Mouse (Mus musculus): Measurements from ENCODE around the gene Naa50. TPM values are rescaled to one million over a fixed set of nuclear protein-coding genes. Genes with fewer than 3 reads are reported as not detected.

Gene Naa50
- polyA plus RNA-seq (2016; fragmentation: Nextera tagmentation; extraction: Ambion mirVana): 101 and 126 TPM in 2 replicates

DNA sequence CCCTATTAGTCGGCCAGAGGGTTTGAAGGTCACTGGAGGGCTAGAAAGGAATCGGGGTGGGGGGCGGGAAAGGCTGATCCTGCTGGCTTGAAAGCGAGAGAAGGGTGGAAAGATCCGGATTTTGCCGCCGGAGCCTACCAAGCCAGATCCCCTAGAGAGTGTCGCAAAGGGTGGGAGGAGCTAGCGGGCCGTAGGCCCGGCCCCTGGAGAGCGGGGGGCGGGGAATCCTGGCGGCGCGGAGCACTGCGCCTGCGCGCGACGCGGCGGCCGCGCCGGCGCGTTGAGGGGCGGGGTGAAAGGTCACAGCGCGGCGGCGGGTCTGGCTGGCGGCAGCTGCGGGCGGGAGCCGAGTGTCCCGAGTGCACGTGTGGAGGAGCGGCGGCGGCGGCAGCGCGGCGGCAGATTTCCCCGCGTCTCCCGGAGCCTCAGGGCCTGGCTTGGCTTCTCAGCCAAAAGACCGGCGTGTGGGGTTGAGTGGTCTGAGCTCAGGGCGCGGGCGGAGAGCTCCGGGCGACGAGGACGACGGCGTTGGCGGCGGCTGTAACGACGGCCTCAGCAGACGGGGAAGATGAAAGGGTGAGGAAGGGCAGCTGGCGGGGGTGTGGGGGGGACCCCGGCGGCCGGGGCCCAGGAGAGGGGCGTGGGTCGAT lies at the start of gene Naa50, which contains the start of gene Atp6v1a:
Gene Naa50 (plus strand): TSS at position 295 of the 650 bp plus-strand sequence.
Gene Atp6v1a (minus strand): TSS at position 170 of the 650 bp plus-strand sequence.
- DNase-seq (ENCODE audit: low spot score): peak; percentile 96
- H3K9me3 ChIP-seq: no peaks in the 10 kb centered on the region
- H3K4me1 ChIP-seq: peaks cover 11% of the 10 kb centered on the region
- peak within 1 kb of the TSS; percentile 95 for H3K4me3 ChIP-seq
- H3K36me3 ChIP-seq: no peaks in the 10 kb centered on the region
- H3K27me3 ChIP-seq (ENCODE audit: insufficient read depth, poor library complexity, severe bottlenecking): no peaks in the 10 kb centered on the region
- peak within 1 kb of the TSS; percentile 96 for H3K27ac ChIP-seq
- WGBS: under 1% methylated on average over 71 of the region's 71 CpGs

DNA sequence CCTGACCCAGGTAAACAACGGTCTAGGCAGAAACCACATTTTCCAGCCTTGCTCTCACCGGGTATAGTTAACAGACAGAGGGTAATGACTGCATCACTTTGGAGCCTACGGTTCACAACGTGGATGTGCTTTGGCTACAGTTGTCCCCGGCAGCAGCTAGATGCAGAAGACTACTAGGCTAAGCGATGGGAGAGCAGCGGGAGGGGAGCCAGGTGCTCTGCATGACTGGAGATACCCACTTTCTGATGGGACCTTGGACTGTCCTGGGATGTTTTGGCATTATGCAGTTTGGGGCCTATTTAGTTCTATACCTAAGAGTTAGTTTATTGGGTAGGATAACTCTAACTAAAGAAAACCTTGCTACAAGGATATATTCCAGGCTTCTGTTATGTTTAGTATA lies 40.3 kb upstream of the Naa50 start:
- Histone ChIP-seq H3K9me3 (no peaks in the 10 kb centered on the region), H3K27ac (no peak overlapping the region), H3K27me3 (ENCODE audit: insufficient read depth, poor library complexity, severe bottlenecking) (no peaks in the 10 kb centered on the region), H3K4me3 (no peak overlapping the region), H3K36me3 (peaks cover 88% of the 10 kb centered on the region), H3K4me1 (no peaks in the 10 kb centered on the region)
- DNase-seq (ENCODE audit: low spot score): no peak
- WGBS: 90% methylated on average over 7 of the region's 7 CpGs

DNA sequence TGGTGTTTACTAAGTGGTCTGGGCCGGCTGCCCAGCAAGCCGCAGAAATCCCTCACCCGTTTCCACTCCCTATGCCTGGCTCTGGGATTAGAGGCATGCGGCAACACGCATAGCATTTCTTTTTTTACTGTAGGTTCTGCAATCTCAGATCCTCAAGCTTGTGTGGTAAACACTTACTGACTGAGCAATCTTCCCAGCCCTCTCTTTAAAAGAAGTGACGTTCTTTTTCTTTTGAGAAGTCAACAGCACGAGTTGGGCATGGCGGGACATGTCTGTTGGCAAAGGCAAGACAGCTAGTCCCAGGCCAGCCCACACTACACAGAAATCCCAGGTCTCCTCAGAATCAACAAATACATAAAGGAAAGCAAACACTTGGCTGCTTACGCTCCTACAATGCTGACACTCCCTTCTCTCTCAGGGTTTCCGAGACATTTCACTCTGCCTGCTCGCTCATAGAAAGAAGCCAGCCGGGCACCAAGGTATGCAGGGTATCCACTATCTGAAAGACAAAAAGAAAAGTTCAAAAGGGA lies 38.4 kb upstream of the Naa50 start:
- no peak overlapping the region for H3K27ac ChIP-seq
- no peak for DNase-seq (ENCODE audit: low spot score)
- no peaks in the 10 kb centered on the region for H3K4me1 ChIP-seq
- H3K27me3 ChIP-seq (ENCODE audit: insufficient read depth, poor library complexity, severe bottlenecking): no peaks in the 10 kb centered on the region
- no peak overlapping the region for H3K4me3 ChIP-seq
- H3K9me3 ChIP-seq: no peaks in the 10 kb centered on the region
- H3K36me3 ChIP-seq: peaks cover 73% of the 10 kb centered on the region
- WGBS: 92% methylated on average over 12 of the region's 12 CpGs

DNA sequence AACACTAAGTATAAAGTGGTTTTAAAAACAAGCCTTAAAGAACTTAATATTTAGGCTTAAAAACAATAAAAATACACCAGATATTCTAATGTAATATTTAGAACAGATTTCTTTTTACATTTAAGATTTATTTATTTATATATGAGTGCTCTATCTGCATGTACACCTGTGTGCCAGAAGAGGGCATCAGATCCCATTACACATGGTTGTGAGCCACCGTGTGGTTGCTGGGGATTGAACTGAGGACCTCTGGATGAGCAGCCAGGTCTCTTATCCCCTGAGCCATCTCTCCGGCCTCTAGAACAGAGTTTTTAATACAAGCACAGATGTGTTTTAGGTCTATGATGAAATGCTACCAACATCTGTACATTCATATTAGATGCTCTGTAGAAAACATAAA lies 36.7 kb upstream of the Naa50 start:
- Histone ChIP-seq H3K27me3 (ENCODE audit: insufficient read depth, poor library complexity, severe bottlenecking) (no peaks in the 10 kb centered on the region), H3K4me1 (no peaks in the 10 kb centered on the region), H3K36me3 (peaks cover 73% of the 10 kb centered on the region), H3K9me3 (no peaks in the 10 kb centered on the region), H3K4me3 (no peak overlapping the region), H3K27ac (no peak overlapping the region)
- WGBS: 90% methylated on average over 2 of the region's 2 CpGs
- no peak for DNase-seq (ENCODE audit: low spot score)

DNA sequence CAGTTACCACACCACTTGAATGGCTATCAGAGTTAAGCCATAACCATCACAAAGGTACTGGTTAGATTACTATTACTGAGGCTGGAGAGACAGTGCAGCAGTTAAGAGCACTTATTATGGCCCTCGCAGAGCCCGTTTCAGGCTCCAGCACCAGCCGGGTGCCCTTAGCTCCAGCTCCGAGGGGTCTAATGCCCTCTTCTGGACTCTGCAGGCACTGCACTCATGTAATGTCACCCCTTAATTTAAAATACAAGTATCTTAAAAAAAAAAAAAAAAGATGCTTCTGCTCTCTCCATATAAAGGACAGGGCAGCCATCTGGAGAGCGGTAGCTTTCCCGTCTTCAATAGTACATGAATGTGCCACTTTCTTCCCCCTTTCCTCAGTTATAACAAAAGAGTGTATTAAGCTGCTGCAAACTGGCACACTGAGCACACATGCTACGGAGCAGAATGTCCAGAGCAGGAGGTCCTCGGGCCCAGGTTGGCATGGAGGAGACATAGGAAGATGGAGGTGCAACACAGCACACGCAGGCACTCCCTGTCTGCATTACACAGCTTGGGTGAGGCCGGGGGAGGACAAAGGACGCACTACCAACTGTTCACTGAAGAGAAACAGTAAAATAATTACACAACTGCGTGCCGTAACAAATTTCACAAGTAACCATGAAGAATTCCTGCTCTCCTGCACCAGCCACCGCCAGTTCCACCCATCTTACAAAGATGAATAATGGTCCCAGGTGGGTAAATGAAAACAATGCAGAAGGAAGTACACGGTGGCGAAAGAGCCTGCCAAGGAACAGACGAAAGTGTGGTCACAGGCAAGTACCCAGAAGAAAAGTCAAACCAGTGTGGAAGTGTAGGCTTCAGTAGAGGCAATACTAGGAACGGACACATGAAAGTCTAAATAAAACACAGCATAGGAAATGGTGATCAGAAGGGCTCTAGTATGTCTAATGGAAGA lies 35.5 kb upstream of the Naa50 start:
- no peaks in the 10 kb centered on the region for H3K9me3 ChIP-seq
- H3K27ac ChIP-seq: no peak overlapping the region
- 91% methylated on average over 18 of the region's 18 CpGs for whole genome bisulfite sequencing
- no peak for DNase-seq (ENCODE audit: low spot score)
- no peaks in the 10 kb centered on the region for H3K4me1 ChIP-seq
- H3K36me3 ChIP-seq: peaks cover 73% of the 10 kb centered on the region
- no peaks in the 10 kb centered on the region for H3K27me3 ChIP-seq (ENCODE audit: insufficient read depth, poor library complexity, severe bottlenecking)
- H3K4me3 ChIP-seq: no peak overlapping the region

DNA sequence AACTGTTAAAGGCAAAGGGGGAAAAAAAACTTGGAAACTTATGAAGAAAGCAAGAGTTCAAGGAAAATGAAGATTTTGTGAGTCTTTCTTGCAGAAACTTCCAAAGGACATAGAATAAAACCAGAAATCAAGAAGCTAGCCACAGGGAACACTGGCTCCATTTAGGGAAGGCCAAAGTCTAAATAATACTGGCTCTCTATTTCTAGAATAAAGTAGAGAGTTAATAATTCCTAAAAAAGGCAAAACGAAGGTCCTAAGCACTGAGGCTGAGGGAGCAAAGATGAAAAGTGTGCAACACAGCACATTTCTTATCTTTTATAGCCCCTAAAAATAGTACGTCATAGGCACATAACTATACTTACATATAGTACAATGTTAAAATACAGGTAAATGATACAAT lies 34.4 kb upstream of the Naa50 start:
- H3K36me3 ChIP-seq: peaks cover 72% of the 10 kb centered on the region
- no peak overlapping the region for H3K27ac ChIP-seq
- no peak overlapping the region for H3K4me3 ChIP-seq
- H3K9me3 ChIP-seq: no peaks in the 10 kb centered on the region
- H3K4me1 ChIP-seq: no peaks in the 10 kb centered on the region
- WGBS: 95% methylated on average over 2 of the region's 2 CpGs
- H3K27me3 ChIP-seq (ENCODE audit: insufficient read depth, poor library complexity, severe bottlenecking): no peaks in the 10 kb centered on the region
- DNase-seq (ENCODE audit: low spot score): no peak

DNA sequence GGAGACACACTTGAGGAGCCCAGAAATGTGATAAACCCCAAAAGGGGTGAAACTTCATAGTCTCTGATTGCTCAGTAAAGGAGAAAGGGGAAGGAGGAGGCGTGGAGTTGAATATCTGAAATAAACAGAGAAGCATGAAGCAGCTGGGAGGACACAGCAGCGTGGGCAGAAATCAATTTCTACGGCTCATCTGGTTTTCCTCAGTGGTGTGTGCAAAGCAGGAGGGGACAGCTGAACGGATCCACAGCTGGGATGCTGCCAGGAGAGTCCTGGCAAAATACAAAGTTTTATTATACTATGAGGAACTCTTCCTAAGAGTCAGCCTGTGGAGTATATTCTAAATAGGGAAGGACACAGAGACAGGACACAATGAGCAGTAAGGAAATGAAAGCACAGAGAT lies 30.6 kb upstream of the Naa50 start:
- WGBS: 81% methylated on average over 4 of the region's 4 CpGs
- no peaks in the 10 kb centered on the region for H3K9me3 ChIP-seq
- H3K27me3 ChIP-seq (ENCODE audit: insufficient read depth, poor library complexity, severe bottlenecking): no peaks in the 10 kb centered on the region
- DNase-seq (ENCODE audit: low spot score): no peak
- no peaks in the 10 kb centered on the region for H3K4me1 ChIP-seq
- H3K36me3 ChIP-seq: peaks cover 59% of the 10 kb centered on the region
- no peak overlapping the region for H3K27ac ChIP-seq
- no peak overlapping the region for H3K4me3 ChIP-seq

DNA sequence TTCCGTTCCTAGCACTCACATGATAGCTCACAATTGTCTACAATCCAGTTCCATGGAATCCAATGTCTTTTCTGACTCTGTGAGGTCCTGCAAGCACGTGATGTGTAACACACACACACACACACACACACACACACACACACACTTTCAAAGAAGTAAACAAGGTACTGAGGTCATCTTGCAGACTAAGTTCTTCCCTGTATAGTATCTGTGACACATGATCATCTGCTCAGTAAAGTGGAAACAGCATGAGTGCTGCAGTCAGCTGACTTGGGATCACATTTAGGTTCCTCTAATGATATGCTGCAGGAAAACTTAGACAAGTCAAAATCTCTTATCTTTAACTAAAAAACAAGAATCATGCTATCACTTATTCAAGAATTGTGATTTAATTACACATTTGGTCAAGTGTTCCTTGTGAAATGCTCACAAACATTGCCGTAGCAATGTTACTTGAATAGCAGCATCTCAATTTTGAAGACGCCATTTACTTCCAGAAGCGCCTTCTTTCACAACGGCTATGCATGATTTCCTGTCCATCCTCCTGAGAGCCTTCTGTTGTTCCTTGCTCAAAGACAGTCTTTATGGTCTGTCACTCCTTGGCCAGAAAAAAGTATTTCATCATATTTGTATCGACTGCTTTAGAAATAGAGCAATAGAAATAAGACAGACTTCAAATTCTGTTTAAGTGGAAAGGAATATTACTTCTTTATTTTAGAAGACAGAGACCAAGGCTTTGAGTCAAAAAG lies 19.7 kb upstream of the Naa50 start:
- H3K4me1 ChIP-seq: no peaks in the 10 kb centered on the region
- no peak for DNase-seq (ENCODE audit: low spot score)
- 87% methylated on average over 7 of the region's 7 CpGs for WGBS

DNA sequence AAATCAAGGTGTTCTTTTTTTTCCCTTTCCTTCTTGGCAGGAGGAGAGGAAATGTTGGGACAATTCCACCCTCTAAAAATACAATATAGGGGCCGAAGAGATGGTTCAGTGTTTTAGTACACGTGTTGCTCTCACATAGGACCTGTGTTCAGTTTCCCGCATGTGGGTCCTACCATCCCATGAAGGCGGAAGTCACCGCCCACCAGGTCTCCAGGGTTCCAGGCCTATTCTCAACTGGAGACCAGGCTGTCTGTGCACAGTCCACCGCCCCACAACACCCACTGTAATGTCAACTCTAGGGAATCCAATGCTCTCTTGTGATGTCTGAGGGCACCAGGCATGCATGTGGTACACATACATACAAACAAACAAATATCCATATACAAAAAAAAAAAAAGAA lies 17.5 kb upstream of the Naa50 start:
- Histone ChIP-seq H3K27me3 (ENCODE audit: insufficient read depth, poor library complexity, severe bottlenecking) (no peaks in the 10 kb centered on the region), H3K27ac (no peak overlapping the region), H3K9me3 (no peaks in the 10 kb centered on the region), H3K4me1 (no peaks in the 10 kb centered on the region), H3K36me3 (no peaks in the 10 kb centered on the region), H3K4me3 (no peak overlapping the region)
- 91% methylated on average over 6 of the region's 6 CpGs for WGBS
- DNase-seq (ENCODE audit: low spot score): no peak

More for the DNA sequence above, 19.7 kb upstream of the Naa50 start:
- Histone ChIP-seq H3K27ac (no peak overlapping the region), H3K4me3 (no peak overlapping the region), H3K9me3 (no peaks in the 10 kb centered on the region), H3K36me3 (peaks cover 9% of the 10 kb centered on the region; the same call in 1 of the 2 replicates), H3K27me3 (ENCODE audit: insufficient read depth, poor library complexity, severe bottlenecking) (no peaks in the 10 kb centered on the region)

DNA sequence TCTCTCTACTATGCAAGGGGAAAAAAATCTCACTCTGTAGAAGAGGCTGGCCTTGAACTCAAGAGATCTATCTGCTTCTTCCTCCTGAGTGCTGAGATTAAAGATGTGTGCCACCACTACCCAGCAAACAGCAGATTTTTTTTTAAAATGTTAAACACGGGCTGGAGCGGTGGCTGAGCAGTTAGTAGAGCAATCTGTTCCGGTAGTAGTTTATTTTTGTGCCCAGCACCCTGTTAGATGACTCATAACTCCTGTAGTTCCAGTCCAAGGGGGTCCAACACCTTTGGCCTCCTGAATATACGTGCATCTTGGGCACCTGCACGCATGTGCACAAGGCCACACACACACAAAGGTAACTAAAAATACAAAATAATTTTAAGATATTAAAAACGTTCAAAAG lies 17.1 kb upstream of the Naa50 start:
- Histone ChIP-seq H3K4me1 (no peaks in the 10 kb centered on the region), H3K36me3 (no peaks in the 10 kb centered on the region), H3K9me3 (no peaks in the 10 kb centered on the region), H3K27me3 (ENCODE audit: insufficient read depth, poor library complexity, severe bottlenecking) (no peaks in the 10 kb centered on the region), H3K27ac (no peak overlapping the region), H3K4me3 (no peak overlapping the region)
- no peak for DNase-seq (ENCODE audit: low spot score)
- WGBS: 85% methylated on average over 6 of the region's 6 CpGs

DNA sequence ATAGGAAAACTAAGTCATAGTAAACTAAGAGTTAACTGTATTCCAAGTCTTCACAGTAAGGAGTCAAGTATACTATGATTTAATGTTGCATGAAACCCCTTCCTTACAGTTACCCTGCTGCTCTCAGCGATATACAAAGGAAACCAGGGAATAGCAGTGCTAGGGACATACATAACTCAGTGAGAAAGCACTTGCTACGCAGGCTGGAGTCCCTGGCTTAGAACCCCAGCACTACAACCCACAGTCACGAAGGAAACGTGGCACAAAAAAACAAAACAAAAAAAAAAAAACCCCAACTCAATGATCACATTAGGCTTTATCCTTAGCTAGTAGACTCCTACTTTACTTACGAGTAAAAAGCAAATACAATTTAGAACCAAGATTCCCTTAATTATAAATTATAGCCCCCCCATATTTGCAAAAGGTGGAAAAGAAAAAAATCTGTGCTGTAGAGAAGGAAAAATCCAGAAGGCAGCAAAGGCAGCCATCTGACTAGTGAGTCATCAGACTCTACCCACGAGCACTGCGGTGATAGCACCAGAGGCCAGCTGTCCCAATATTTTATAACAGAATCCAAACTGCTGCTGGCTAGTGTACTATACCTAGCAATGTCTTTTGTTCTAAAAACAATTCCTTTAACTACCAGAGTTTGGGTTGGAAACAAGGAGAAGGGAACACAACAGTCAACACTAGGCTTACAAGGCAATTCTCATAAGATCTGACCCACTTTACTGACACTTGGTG lies 16.5 kb upstream of the Naa50 start:
- Histone ChIP-seq H3K36me3 (no peaks in the 10 kb centered on the region), H3K4me1 (no peaks in the 10 kb centered on the region), H3K9me3 (no peaks in the 10 kb centered on the region), H3K27ac (no peak overlapping the region), H3K4me3 (no peak overlapping the region), H3K27me3 (ENCODE audit: insufficient read depth, poor library complexity, severe bottlenecking) (no peaks in the 10 kb centered on the region)
- 89% methylated on average over 7 of the region's 7 CpGs for WGBS
- no peak for DNase-seq (ENCODE audit: low spot score)

DNA sequence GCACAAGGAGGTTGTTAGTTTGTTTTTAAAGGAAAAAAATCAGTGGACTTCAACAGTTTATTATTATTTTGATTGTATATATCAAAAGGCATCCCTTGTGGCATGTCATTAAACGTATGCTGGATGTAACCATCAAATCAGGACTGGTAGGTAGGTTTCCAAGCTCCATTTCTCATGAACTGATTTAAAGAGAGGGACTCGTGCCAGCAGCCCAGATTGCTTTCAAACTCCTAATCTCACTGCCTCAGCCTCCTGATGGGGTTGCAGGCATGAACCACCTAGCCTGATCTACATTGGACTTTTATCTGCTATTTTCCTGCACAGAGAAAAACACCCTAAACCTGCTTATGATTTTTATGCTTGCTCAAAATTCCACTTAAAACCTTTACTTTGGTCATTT lies 15.8 kb upstream of the Naa50 start:
- no peaks in the 10 kb centered on the region for H3K27me3 ChIP-seq (ENCODE audit: insufficient read depth, poor library complexity, severe bottlenecking)
- H3K4me1 ChIP-seq: no peaks in the 10 kb centered on the region
- H3K4me3 ChIP-seq: no peak overlapping the region
- no peaks in the 10 kb centered on the region for H3K36me3 ChIP-seq
- H3K27ac ChIP-seq: no peak overlapping the region
- WGBS: 76% methylated on average over 2 of the region's 2 CpGs
- no peaks in the 10 kb centered on the region for H3K9me3 ChIP-seq
- DNase-seq (ENCODE audit: low spot score): no peak

Measured in heart, embryonic 10.5 days (tissue).